In the genomic region with DNA sequence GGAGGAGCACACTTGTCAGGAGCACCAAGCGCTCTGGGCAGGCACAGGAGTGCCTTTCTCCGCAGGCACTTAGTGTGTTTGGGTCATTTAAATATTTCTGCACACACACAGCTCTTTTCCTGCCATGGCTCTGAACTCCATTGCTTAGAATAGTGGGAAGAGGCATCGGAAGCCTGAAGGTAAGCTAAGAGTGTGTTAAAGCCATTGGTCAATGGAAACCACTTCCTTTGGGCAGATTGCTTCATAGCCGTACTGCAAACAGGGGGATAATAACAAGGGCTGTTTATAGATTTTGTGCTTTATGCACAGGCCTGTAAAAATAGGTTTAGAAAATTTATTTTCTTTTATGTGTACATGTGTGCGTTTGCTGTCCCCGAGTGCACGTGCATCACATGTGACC, we compare ENCODE assay signal across 20 mouse cellular contexts.
DNase-seq lines count a peak whose midpoint lies in the region; ATAC-seq and TF ChIP-seq lines count a peak whose summit lies in the region.
"Had no signal": no experiment of that assay in that cellular context is flagged by ENCODE, and none has a peak within 500 bp of the region (broad histone marks: within the 10 kb centered on the region; RNA-seq: fewer than 3 reads in every experiment).

No protein-coding gene starts in this region.

- DNase-seq in forebrain, postnatal 0 days: no peak
- no peak for DNase-seq in limb, embryonic 10.5 days (ENCODE audit: low spot score)
- peak; percentile 81 for DNase-seq in 416B (ENCODE audit: low read depth)
- DNase-seq in embryo, embryonic 9.5 days (ENCODE audit: extremely low spot score): no peak
- DNase-seq: adrenal gland, postnatal 36 days; cerebellum, adult 2 months; cerebellum, postnatal 36 days; heart, adult 11 months; heart, postnatal 10 days; kidney, adult 9 months; kidney, postnatal 25 days; liver, embryonic 13.5 days; lung, postnatal 10 days; thymus, postnatal 14 days had no signal

- H3K27me3 ChIP-seq in forebrain, embryonic 12.5 days: no peaks in the 10 kb centered on the region
- no peaks in the 10 kb centered on the region for H3K27me3 ChIP-seq in forebrain, postnatal 0 days (ENCODE audit: insufficient read depth, low read length)
- H3K27me3 ChIP-seq in limb, embryonic 12.5 days: no peaks in the 10 kb centered on the region; the same call in 1 of the 2 replicates
- H3K27me3 ChIP-seq in limb, embryonic 10.5 days (ENCODE audit: low read depth, poor library complexity, severe bottlenecking): no peaks in the 10 kb centered on the region; the same call in 1 of the 2 replicates
- H3K27me3 ChIP-seq in liver, embryonic 12.5 days (replicated peaks): no peaks in the 10 kb centered on the region
- H3K27me3 ChIP-seq: CH12.LX; hindbrain, embryonic 15.5 days; intestine, embryonic 15.5 days; liver, embryonic 13.5 days had no signal

- H3K4me1 ChIP-seq in forebrain, embryonic 12.5 days: peaks cover 45% of the 10 kb centered on the region
- peaks cover 16% of the 10 kb centered on the region for H3K4me1 ChIP-seq in forebrain, postnatal 0 days (ENCODE audit: insufficient read depth)
- H3K4me1 ChIP-seq in limb, embryonic 12.5 days (replicated peaks): peaks cover 44% of the 10 kb centered on the region
- H3K4me1 ChIP-seq in limb, embryonic 10.5 days: peaks cover 47% of the 10 kb centered on the region
- H3K4me1 ChIP-seq in liver, embryonic 12.5 days: peaks cover 59% of the 10 kb centered on the region

- H3K9me3 ChIP-seq in forebrain, embryonic 12.5 days: no peaks in the 10 kb centered on the region
- no peaks in the 10 kb centered on the region for H3K9me3 ChIP-seq in forebrain, postnatal 0 days (ENCODE audit: low read length)
- H3K9me3 ChIP-seq in limb, embryonic 12.5 days: no peaks in the 10 kb centered on the region
- no peaks in the 10 kb centered on the region for H3K9me3 ChIP-seq in limb, embryonic 10.5 days (replicated peaks)
- H3K9me3 ChIP-seq in liver, embryonic 12.5 days (replicated peaks): no peaks in the 10 kb centered on the region
- H3K9me3 ChIP-seq: hindbrain, embryonic 15.5 days; intestine, embryonic 15.5 days had no signal

- H3K9ac ChIP-seq in forebrain, embryonic 12.5 days: no peak overlapping the region
- no peak overlapping the region for H3K9ac ChIP-seq in forebrain, postnatal 0 days
- H3K9ac ChIP-seq in limb, embryonic 12.5 days (replicated peaks): no peak overlapping the region
- no peak overlapping the region for H3K9ac ChIP-seq in liver, embryonic 12.5 days
- H3K9ac ChIP-seq: hindbrain, embryonic 15.5 days; intestine, embryonic 15.5 days; liver, embryonic 13.5 days had no signal

- ATAC-seq in forebrain, embryonic 12.5 days (ENCODE audit: low FRiP score): no peak
- ATAC-seq in forebrain, postnatal 0 days: no peak
- ATAC-seq in limb, embryonic 12.5 days (ENCODE audit: insufficient number of reproducible peaks, insufficient read depth, low FRiP score, low TSS enrichment, low read depth): no peak
- no peak for ATAC-seq in liver, embryonic 12.5 days
- ATAC-seq: intestine, embryonic 15.5 days had no signal

- peak overlapping the region; percentile 37; the same call in 1 of the 2 replicates for H3K27ac ChIP-seq in forebrain, embryonic 12.5 days
- no peak overlapping the region for H3K27ac ChIP-seq in forebrain, postnatal 0 days (ENCODE audit: low read depth, low read length)
- peak overlapping the region; percentile 31; the same call in 1 of the 2 replicates for H3K27ac ChIP-seq in limb, embryonic 12.5 days
- H3K27ac ChIP-seq in limb, embryonic 10.5 days: no peak overlapping the region
- peak overlapping the region; percentile 4; the same call in 1 of the 2 replicates for H3K27ac ChIP-seq in liver, embryonic 12.5 days
- H3K27ac ChIP-seq: intestine, embryonic 15.5 days; liver, embryonic 13.5 days had no signal

- no peaks in the 10 kb centered on the region for H3K36me3 ChIP-seq in forebrain, embryonic 12.5 days (replicated peaks)
- no peaks in the 10 kb centered on the region for H3K36me3 ChIP-seq in forebrain, postnatal 0 days (ENCODE audit: insufficient read depth)
- H3K36me3 ChIP-seq in limb, embryonic 12.5 days: no peaks in the 10 kb centered on the region
- no peaks in the 10 kb centered on the region for H3K36me3 ChIP-seq in limb, embryonic 10.5 days
- H3K36me3 ChIP-seq in liver, embryonic 12.5 days: no peaks in the 10 kb centered on the region
- H3K36me3 ChIP-seq: hindbrain, embryonic 15.5 days; intestine, embryonic 15.5 days; liver, embryonic 13.5 days had no signal

- H3K4me2 ChIP-seq in forebrain, embryonic 12.5 days: no peak overlapping the region
- H3K4me2 ChIP-seq in forebrain, postnatal 0 days (ENCODE audit: low read depth): no peak overlapping the region
- no peak overlapping the region for H3K4me2 ChIP-seq in limb, embryonic 12.5 days
- no peak overlapping the region for H3K4me2 ChIP-seq in liver, embryonic 12.5 days
- H3K4me2 ChIP-seq: hindbrain, embryonic 15.5 days; intestine, embryonic 15.5 days; liver, embryonic 13.5 days had no signal

- WGBS in forebrain, embryonic 12.5 days: 83% methylated on average over 7 of the region's 7 CpGs
- 84% methylated on average over 7 of the region's 7 CpGs for WGBS in forebrain, postnatal 0 days
- WGBS in limb, embryonic 12.5 days: 78% methylated on average over 7 of the region's 7 CpGs
- WGBS in limb, embryonic 10.5 days: 86% methylated on average over 7 of the region's 7 CpGs
- 64% methylated on average over 7 of the region's 7 CpGs for WGBS in liver, embryonic 12.5 days (ENCODE audit: insufficient replicate concordance)

- H3K4me3 ChIP-seq in forebrain, embryonic 12.5 days (replicated peaks): no peak overlapping the region
- no peak overlapping the region for H3K4me3 ChIP-seq in forebrain, postnatal 0 days (ENCODE audit: low read depth, low read length)
- no peak overlapping the region for H3K4me3 ChIP-seq in limb, embryonic 12.5 days (replicated peaks)
- no peak overlapping the region for H3K4me3 ChIP-seq in limb, embryonic 10.5 days
- no peak overlapping the region for H3K4me3 ChIP-seq in liver, embryonic 12.5 days
- H3K4me3 ChIP-seq: hindbrain, embryonic 15.5 days; intestine, embryonic 15.5 days; liver, embryonic 13.5 days had no signal

- TF ChIP-seq CTCF in forebrain, postnatal 0 days (IDR thresholded peaks at IDR 0.05; ENCODE audit: low read depth): no peak

Comparison
In these comparisons a context has a peak if more than half of its experiments do, and no peak if none do; other contexts are left out.
1. H3K27ac ChIP-seq: peak in forebrain, embryonic 12.5 days (single experiment), limb, embryonic 12.5 days (single experiment) and liver, embryonic 12.5 days (single experiment); none in forebrain, postnatal 0 days (single experiment) and limb, embryonic 10.5 days (single experiment).